Mouse (Mus musculus) mouse embryonic stem cell (cell line): ENCODE results near the gene Gm15448.
"Not testable (repeated sequence)": the region's sequence is repeated elsewhere in the genome, so short reads cannot be mapped to it uniquely, and the experiment has no call there.

Source experiments
- in situ Hi-C, 2 experiments: fragments of 300-500 bp; cut with MboI; formaldehyde crosslinking; loops; 1 replicate in 1 of 2; 3 replicates in 1 of 2; pipeline ENCODE4 v1.14.3; 2019 to 2020; ENCODE audit warnings: low sequenced_read_pairs in 2 of 2, low pct_unique_long_range_greater_than_20kb in 1 of 2, mixed read lengths in 1 of 2; ENCODE audit not compliant: unreplicated experiment in 1 of 2

Gene Gm15448

GRCm38 (mm10) chr7:3825599-3825998 lies at the start of gene Gm15448:
Gm15448 (minus strand) TSS chr7:3825687.
- in situ Hi-C loops: not testable (repeated sequence)

GRCm38 (mm10) chr7:3875032-3875431 lies 49.5 kb upstream of the Gm15448 start:
- in situ Hi-C loops: not testable (repeated sequence)

GRCm38 (mm10) chr7:3844951-3845350 lies 19.5 kb upstream of the Gm15448 start, which contains the start of gene Pira2:
Pira2 (minus strand) TSS chr7:3845051.
- in situ Hi-C loops: not testable (repeated sequence)

- in situ Hi-C loops: not testable (repeated sequence)
These were observed 12.4 kb upstream of the Gm15448 start for GRCm38 (mm10) chr7:3837854-3838253.

GRCm38 (mm10) chr7:3830633-3831032 lies 5.1 kb upstream of the Gm15448 start:
- in situ Hi-C loops: not testable (repeated sequence)

- in situ Hi-C loops: not testable (repeated sequence)
These were observed 13.6 kb downstream of the Gm15448 start for GRCm38 (mm10) chr7:3811912-3812311.

- in situ Hi-C loops: not testable (repeated sequence)
These were observed 22.6 kb downstream of the Gm15448 start for GRCm38 (mm10) chr7:3802935-3803334.

GRCm38 (mm10) chr7:3799940-3800339 lies 25.5 kb downstream of the Gm15448 start:
- in situ Hi-C loops: not testable (repeated sequence)

- in situ Hi-C loops: not testable (repeated sequence)
These were observed 29.2 kb downstream of the Gm15448 start for GRCm38 (mm10) chr7:3796286-3796685.
